Mouse (Mus musculus): ENCODE results near the gene Ttc39d.
"Not testable (repeated sequence)": the region's sequence is repeated elsewhere in the genome, so short reads cannot be mapped to it uniquely, and the experiment has no call there.

The Ttc39d gene

DNA sequence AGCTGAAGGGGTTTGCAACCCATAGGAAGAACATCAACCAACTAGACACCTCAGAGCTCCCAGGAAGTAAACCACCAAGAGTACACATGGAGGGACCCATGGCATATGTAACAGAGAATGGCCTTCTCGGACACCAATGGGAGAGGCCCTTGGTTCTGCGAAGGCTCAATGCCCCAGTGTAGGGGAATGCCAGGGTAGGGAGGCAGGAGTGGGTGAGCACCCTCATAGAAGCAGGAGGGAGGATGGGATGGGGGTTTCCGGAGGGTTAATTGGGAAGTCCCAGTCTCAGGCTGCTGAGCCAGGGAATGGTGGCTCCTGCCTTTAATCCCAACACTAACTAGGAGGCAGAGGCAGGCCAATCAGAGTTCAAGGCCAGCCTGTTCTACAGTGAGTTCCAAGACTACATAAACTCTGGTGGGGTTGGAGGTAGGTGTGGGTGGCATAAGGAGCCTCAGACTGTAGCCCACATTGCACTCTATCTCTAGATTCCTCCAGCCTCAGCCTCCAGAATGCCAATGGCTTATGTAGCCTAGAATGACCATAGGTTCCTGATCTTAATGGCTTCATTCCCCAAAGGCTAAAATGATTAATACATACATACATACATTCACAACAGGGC lies 8.0 kb upstream of the Ttc39d start:
- DNase-seq = no peak

DNA sequence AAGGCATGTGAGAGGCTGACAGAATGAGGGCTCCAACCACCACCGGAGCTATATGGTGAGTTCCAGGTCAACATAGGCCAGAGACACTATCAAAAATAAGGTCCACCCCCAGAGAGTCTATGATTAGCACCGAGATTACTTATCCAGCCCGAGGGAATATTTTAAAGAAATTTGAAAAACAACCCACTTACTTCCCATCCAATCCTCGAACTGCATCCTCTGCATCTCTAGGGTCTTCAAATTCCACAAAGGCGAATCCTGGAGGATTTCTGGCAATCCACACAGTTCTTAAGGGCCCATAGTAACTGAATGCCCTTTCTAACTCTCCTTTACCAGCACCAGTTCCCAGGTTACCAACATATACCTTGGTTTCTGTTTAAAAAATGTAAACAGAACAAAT lies 1.6 kb upstream of the Ttc39d start:
- no peak for DNase-seq

DNA sequence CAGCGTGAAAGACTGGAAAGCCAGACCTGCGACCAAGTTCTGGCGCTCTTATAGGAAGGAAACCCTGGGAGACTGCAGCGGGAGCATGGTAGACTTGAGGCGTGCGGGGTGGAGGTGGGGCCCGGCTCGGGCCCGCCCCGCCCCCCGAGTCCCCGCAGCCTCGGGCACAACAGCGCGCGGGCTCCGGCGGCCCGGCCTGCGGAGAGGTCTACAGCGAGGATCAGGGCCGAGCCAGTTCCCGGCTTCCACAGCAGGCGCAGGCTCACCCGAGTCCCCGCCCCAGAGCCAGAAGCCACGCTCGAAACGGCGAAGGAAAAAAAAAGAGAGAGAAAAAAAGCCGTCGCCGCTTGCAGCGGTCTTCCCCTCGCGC lies 974 bp upstream of the Ttc39d start:
- peak; percentile 74 for DNase-seq

DNA sequence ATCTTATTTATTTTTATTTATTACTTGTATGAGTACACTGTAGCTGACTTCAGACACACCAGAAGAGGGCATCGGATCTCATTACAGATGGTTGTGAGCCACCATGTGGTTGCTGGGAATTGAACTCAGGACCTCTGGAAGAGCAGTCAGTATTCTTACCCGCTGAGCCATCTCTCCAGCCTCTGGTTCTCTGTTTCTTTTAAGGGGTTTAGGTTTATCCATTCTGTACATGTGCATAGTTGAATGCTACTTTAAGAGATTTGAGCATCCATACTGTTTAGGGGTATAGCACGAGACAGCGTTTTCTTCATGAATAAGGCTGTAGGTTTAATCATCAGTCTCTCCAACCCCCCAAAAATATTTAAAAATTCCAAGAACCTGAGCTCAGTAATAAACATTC lies 6.7 kb downstream of the Ttc39d start:
- DNase-seq = not testable (repeated sequence)

DNA sequence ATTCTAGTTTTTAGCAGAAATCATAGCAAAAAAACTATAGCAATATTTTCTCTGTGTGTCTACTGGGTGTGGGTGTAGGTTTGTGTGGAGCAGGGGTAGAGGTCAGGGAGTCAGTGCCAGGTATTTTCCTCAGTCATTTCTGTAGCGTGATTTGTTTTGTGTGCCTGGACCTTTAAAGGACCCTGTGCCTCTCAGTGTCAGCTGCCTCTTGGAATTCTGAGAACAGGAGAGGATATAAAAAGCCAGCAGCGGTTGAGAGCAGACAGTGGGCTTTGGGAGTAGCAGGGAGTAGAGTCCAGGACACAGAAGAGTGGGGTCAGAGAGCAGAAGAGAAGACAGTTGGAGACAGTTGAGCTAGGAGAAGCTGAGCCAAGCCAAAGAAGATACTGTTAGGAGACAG lies 12.9 kb downstream of the Ttc39d start:
- DNase-seq = no peak

DNA sequence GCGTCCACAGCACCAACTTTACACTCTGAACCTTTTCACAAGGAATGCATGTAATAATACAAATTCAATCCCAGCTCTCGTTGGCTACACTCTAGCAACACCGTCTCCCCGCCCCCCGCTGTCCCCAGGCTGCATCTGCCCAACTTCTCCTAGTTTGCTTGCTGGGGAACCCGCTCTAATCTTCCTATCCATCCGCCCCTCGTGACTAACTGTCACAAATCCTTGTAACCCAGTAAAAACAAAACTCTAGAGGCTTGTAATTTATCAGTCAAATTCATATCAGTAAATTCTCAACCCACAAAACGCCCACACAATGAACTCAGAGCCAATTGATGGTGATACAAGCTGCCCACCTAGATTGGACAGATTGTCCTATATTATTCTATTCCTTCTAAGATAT lies 13.9 kb downstream of the Ttc39d start:
- DNase-seq = no peak

DNA sequence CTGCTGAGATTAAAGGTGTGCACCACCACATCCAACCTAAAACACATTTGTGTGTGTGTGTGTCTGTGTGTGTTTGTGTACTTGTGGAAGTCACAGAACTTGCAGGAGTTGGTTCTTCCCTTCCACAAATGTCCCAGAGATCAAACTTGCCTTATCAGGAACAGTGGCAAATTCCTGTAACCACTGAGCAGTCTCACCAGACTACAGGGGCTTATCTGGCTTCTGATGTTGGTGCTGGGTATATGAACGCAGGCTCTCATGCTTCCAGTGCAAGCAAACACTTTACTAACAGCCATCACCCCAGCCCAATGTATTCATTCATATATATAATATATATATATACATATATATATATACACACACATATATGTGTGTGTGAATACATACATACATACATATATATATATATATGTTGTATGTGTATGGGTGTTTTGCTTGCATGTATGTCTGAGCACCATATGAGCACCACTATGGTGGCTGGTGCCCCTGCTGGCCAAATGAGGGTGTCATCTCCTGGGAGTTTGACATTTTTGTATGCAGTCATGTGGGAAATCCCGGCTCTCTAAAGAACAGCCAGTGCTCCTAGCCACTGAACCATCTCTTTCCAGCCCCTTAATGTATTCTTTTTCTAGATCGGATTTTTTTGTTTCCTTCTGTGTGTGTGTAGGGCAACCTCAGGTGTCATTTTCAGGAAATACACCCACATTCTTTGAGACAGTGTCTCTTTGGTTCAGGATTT lies 14.8 kb downstream of the Ttc39d start:
- peak; percentile 29 for DNase-seq

DNA sequence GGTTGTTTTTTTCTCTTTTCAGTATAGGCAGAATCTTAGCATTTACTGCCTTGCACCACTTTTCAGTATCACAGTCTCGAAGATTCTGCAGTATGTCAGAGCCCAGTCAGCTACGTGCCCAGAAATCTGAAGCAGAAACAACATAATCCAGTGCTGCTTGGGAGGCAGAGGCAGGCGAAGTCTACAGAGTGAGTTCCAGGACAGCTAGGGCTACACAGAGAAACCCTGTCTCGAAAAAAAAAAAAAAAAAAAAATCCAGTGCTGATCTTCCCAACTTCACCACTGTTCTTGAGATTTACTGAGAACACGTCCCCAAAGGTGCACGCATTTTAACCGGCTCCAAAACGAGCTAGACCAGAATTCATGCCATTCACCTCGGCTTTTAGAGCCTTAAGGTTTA lies 16.6 kb downstream of the Ttc39d start:
- peak; percentile 7 for DNase-seq

DNA sequence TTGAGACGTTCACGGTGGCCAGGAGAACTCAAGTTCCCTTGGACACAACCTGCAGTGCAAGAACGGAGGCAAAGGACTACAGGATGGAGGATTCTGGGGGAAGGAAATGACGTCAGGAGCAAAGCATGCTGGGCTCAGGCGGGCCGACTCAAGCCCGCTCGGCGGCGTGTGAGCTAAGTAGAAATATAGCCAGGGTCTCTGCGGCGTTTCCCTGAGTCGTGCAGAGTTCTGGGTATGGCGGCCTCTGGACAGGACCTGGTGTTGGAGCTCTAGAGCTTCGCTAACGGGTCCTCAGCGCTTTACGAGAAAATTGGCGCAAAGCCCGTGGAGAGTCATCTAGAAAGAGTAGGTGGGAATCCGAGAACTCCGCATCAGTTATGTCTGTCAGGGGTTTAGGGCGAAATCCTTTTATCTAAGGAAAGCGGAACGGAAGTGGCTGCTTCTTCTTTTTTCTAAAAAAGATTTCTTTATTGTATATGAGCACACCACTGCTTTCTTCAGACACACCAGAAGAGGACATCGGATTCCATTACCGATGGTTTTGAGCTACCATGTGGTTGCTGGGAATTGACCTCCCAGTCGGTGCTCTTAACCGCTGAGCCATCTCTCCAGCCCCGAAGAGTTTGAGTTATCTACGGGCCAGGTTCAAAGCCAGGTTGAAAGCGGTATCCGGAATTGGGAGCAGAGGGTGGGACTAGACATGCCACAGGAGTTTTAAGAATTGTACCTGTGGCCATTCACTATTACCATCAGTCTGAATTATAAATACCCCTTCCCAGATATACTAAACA lies 17.3 kb downstream of the Ttc39d start, which contains the start of gene Gemin6:
Gene Gemin6, plus strand, starts transcription at position 116 of the 791 bp plus-strand sequence.
- DNase-seq = peak; percentile 91

DNA sequence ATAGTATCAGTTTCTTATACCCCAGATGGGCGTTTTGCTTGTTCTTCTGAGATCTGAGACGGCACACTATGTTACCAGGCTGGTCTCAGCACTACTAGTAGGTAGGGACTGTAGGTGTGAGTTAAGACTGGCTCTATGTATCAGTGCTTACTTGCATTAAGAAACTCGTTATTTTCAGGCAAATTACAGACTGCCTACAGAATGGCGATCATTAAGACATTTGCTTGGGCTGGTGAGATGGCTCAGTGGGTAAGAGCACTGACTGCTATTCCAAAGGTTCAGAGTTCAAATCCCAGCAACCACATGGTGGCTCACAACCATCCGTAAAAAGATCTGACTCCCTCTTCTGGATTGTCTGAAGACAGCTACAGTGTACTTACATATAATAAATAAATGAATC lies 17.9 kb downstream of the Ttc39d start:
- not testable (repeated sequence) for DNase-seq

DNA sequence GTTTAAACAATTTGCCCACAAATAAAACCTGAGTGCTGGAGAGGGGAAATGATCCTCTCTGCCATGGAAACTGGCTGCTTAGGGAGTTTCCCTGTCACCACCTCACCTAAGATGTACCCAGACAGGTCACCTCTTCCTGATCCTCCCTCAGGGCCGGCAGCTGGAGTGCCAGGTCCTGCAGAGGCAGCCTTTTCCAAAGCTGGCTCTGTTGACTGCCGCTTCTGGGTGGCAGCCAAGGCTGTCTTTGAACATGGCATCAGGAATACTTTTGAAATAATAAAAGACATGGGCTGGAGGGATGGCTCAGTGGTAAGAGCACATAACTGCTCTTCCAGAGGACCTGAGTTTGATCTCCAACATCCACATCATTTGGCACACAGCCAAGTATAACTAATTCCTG lies 22.1 kb downstream of the Ttc39d start:
- no peak for DNase-seq

DNA sequence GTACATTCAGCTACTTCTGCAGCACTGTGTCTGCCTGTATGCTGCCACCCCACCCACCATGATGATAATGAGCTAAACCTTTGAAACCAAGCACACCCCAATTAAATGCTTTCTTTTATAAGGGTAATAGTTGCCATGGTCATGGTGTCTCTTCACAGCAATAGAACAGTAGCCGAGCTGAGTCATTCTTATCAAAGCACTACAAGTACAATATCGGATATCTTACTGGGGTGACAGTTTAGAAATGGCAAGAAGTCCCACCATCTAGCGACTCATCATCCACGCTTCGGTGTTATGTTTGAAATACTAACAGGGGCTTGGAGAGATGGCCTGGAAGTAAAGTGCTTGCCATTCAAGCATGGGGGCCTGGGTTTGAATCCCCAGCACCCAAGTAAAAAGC lies 26.6 kb downstream of the Ttc39d start:
- DNase-seq = no peak

DNA sequence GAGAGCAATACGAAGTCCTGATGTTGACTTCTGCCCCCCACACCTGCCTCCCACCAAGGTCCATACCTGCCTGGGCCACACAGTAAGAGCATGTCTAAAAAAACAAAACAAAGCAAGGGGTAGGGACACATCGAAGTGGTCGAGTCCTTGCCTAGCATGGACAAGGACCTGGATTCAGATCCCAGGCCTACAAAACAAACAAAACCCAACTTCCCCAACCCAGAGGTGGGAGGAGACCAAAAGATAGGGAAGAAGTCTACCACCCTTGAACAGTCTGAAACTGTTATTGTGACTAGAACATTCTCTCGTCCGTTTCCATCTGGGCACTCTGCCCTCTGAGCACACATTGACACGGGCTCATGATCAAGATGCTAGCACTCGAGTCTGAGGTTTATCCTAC lies 27.1 kb downstream of the Ttc39d start:
- no peak for DNase-seq

DNA sequence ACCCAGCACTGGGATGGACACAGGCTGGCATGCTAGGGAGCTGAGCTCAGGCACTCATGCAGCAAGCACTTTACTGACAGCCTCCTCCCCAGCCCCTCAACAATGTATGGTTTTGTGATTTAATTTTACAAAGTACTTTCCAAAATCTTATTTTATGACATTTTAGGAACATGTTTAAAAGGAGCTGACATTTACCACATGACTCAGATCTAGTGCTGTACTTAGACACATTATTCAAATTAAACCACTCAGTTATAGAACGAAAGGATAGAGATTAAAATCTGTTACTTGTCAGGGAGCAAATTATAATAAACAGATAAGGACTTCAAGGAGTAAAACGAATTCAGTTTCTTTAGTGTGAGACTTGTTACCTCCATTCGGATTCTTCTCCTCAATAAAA lies 28.2 kb downstream of the Ttc39d start:
- DNase-seq = no peak

DNA sequence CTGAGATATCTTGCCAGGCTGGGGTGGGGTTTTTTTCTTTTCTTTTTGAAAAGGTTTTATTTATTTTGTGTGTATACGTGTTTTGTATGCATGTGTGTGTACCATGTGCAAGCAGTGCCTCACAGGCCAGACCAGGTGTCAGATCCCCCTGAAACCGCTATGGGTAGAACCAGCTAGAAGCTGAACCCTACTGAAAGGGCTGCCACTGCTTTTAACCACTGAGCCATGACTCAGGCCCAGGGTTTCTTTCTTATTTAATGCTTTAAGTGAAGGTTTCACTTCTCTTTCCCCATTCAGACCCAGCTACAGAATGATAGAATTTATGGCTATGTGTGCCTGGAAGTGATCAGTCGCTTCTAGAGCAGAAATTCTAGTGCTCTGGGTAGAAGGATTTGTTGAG lies 29.5 kb downstream of the Ttc39d start:
- no peak for DNase-seq

DNA sequence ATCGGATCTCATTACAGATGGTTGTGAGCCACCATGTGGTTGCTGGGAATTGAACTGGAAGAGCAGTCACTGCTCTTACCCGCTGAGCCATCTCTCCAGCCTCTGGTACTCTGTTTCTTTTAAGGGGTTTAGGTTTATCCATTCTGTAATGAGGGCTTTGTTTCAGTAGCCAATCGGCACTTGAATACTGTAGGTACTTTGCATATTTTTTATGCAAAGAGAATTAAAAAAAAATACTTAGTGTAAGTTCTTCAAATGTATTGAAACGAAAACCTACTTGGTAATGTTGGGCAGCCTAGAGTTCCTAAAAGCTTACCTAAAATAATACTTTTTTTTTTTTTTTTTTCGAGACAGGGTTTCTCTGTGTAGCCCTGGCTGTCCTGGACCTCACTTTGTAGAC lies 30.2 kb downstream of the Ttc39d start:
- DNase-seq = no peak

DNA sequence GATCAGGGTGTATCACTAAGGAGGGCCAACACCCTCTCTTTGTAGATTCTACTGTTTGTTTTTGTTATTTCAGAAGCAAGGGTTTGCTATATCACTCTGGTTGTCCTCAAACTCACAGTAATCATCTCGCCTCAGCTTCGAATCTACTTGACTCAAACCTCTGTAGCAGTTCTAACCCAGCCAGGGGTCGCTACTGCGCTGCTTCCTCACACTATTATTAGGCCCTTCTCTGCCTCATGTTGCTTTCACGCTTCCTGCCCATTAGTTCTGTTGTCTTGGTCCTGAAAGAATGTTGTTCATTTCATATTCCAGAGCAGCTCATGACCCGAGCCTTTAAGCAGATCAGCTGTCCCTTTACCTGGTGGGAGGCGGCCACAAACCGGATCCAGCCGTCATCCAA lies 34.3 kb downstream of the Ttc39d start:
- no peak for DNase-seq

DNA sequence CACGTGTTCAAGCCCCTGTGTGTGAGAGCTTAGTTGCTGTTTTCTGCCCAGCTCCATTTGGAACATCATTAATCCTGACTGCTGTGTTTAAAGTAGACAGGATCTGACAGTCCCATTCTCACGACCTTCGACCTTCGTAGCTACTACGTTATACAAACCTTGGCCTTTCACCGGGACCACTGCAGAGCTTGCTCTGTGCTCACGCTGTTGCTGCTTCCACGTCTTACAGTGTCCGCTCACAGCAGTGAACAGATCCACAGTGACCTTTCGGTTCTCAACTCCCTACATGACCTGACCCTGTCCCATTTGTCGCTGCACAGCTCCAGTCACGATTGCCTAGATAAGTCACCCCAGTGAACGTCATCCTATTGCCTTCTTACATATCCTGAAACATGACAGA lies 35.9 kb downstream of the Ttc39d start:
- DNase-seq = no peak

DNA sequence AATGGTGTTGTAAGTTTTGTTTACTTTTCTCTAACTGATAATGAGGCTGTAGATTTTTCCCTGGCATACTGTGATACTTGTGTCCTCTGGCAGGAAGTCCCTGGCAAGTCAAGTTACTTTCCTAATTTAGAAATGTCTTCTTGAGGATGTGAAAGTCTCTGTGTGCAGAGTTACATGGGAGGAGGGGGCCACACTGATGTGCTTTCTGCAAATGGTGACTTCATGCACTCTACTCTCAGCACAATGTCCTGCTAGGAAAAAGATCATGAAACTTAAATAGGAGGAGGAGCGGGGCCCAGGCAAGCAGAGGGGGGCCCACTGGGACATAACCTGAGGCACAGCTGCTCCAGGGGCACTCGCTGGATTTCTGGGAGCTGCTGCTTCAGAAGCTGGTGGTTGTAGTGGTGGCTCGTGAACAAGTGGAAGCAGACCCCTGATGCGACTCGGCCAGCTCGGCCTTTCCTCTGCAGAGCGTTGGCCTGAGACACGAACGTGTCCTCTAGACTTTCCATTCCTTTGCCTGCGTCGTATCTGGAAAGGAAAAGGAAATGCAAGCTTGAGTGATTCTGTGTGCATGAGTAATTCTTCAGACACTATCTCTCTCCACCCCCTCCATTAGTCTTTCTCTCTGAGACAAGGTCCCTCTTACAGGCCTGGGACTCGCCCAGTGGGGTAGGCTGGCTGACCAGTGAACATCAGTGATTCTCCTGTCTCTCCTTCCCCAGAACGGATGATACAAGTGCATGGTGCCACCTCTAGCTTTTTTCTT lies 45.7 kb downstream of the Ttc39d start:
- no peak for DNase-seq

DNA sequence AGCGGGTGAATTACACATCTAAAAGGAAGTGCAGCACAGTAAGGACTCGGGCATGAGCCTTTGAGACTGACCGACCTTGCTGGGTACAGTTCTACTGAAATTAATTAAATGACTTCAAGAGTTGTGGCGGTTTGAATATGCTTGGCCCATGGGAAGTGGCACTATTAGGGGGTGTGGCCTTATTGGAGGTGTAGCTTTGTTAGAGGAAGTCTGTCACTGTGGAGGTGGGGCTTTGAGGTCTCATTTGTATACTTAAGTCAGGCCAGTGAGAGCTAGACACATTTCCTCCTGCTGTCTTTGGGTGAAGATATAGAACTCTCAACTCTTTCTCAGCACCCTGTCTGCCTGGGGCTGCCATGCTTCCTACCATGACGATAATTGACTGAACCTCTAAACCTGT lies 47.2 kb downstream of the Ttc39d start:
- no peak for DNase-seq

DNA sequence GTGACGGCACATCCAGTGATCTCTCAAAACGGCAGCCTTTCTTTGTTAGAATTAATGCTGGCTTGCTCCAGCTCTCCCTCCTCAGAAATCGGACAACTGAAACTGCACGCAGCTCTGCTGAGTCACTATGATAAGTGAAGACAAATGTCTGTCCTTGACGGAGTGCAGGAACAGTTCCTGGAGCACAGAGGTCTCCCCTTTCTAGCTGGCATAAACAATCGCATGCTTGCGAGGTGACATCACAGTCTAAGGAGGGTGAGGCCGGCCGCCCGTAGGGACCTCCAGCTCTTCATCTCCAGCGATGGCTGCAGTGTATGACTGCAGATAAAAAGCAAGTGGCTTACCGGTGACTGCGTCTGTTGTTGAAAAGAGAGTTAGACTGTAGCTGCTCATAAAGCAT lies 47.9 kb downstream of the Ttc39d start:
- DNase-seq = peak; percentile 8

DNA sequence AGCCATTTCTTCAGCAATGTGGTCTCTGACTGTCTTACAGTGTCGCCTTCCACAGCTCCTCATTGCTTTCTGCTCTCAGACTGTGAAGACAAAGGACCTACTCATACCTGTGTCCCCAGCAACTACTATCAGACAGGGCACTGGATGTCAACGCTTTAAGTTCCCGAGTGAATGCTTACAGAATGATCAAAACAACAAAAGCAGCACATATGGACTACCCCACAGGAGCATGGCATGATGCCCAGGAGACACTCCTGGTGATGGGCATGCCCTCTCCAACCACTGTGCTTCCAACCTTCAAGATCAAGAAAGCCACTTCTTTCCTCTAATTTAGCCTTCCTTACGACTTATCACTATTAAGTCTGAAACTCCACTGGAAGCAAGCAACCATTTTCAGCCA lies 59.8 kb downstream of the Ttc39d start:
- no peak for DNase-seq

Data from kidney, postnatal 14 days (tissue).